Mouse (Mus musculus): ENCODE results near the gene Rflna.

Gene Rflna

GRCm38 (mm10) chr5:125006896-125007295 is 3.9 kb downstream of the Rflna start:
- DNase-seq: no peak

DNA sequence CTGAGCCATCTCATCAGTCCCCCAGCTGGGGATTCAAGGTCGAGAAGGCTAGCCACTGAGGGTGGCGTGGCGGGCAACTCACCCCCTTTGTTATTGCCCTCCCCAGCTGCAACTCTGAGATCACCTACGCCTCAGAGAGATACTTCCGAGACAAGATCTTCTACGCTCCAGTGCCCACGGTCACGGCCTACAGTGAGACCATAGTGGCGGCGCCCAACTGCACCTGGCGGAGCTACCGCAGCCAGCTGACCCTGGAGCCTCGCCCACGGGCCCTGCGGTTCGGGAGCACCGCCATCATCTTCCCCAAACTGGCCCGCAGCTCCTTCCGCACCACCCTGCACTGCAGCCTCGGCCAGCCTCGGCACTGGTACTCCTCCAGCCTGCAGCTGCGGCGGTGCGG is 8.1 kb downstream of the Rflna start:
- DNase-seq: no peak

DNA sequence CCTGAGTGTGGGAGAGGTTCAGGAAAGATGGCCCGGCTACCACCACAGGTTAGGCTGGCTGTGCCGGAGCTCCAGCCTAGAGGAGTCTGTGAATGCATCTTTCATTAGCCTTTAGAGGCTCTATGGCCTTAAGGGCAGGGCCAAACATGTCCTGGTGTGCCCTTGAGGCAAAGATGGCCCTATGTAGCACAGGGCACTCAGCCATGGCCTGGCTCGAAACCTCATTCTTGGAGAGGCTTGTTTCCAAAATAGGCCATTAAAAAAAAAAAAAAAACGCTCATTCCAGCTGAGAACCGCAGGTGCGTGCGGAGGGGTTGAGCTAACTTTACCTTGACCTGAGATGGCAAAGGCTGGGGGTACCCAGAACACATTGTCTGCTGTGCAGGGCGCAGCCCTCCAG is 8.6 kb downstream of the Rflna start:
- no peak for DNase-seq

DNA sequence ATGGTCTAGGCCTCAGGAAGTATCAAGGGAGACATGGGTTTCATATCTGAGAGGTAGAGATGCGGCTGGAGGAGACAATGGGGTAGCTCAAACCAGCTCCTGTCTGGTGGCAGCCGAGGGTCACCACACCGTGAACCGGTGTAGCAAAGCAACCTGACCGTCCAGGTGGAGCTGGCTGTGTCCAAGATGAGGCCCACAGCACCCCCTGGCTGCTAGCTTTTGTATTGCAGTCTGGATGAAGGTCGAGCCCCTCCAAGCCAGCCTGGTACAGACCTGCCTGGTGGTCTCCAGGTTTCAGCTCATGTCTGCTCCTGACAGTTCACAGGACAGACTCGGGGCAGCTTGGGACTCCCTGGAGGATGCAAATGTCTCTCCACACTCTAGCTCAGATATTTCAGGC is 11.5 kb downstream of the Rflna start:
- DNase-seq: peak; percentile 87 to 90

DNA sequence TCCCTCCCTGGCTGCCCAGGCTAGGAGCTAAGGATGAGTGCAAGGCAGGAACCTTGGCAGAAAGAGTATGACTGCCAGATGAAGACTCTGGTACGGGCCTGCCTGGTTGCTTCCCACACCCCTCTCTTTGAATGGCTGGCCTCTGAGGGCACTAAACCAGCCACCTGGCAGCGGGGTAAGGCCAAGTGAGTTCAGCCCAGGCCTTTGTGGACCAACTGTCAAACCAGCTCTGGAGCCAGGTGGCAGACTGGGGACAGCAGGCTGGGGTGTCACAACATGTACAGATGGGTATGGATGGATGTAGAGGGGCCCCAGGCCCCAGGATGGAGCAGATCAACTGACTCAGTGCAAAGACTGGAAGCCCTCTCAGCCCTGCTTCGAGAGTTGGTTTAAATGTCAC is 12.0 kb downstream of the Rflna start:
- DNase-seq: peak; percentile 43 to 61

DNA sequence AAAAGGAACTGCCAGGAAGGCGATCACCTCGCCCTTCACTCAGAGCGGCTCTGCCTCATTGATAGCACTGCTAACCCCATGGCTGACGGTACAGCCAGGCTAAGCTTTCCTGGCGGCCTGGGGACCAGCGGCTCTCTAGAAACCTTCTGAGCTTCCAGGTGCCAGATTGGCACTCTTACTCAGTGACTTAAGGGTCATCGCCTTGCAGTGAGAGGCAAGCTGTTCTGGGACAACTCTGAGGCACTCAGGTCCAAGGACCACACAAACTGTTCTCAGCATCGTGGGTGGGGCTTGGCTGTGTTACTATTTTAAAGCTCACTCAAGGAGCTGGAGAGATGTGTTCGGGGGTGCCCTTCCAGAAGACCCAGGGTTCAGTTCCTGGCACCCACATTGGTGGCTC is 12.6 kb downstream of the Rflna start:
- DNase-seq: no peak

DNA sequence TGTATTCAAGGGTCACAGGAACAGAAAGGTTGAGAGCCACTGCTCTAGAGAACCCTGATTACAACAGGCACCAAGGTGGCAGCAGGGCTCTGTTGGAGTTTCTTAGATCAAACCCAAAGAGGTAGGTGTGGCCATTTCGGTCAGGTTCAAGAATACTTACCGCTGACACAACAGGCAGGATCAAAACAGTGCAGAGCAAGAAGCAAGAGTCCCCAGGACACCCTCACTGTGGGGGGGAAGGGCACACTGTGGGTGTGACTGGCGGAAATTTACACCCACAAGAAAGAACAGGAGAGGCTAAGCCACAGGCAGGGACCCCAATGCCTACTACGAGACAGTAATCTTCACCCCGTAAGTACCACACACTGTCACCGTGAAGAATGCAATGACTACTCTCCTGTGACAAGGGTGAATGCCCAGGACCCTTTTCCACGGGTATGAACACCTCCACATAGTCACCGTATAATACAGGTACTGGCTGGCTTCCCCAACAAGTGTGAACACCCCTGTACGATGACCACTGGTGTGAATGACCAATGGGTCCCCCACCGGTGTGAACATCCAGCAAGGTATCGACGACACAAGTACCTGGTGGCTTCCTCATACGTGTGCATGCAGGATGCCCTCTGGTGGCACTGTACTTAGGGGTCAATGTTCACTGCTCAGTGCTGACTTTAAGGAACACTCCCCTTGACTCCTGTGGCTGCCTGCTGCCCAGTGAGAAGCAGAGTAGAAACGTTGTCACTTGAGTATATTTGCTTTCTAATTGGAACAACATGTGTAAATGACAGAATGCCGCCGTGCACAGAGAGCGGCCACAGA is 13.6 kb downstream of the Rflna start:
- DNase-seq: no peak

- DNase-seq: peak in 1 of 2 experiments; percentile 42
Observed at GRCm38 (mm10) chr5:125017332-125017731, 14.3 kb downstream of the Rflna start.

GRCm38 (mm10) chr5:125019099-125019498 is 16.1 kb downstream of the Rflna start:
- DNase-seq: no peak

- peak; percentile 81 to 83 for DNase-seq
Observed at GRCm38 (mm10) chr5:125021298-125021697, 18.3 kb downstream of the Rflna start.

- peak; percentile 50 to 55 for DNase-seq
Observed at GRCm38 (mm10) chr5:125024002-125024401, 21.0 kb downstream of the Rflna start.

DNA sequence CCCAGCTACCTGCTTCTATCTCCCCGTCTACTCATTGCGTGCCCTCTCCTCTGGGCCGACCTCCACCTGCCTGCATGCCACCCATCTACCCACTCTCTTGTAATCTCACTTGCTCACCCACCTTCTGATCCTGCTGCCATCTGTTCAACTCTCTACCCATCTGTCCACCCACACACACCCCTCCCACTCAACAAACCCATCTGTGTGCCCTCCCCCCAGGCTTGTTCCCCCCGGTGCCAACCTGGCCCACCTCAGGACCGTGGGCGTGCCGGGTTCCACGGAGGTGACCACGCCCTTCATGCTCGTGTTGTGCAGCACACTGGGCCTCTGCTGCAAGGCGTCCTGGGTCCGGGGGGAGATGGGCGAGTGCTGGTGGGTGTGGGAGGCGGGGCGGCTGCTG is 25.4 kb downstream of the Rflna start:
- DNase-seq: no peak

GRCm38 (mm10) chr5:125028911-125029310 is 25.9 kb downstream of the Rflna start:
- no peak for DNase-seq

- no peak for DNase-seq
Observed at GRCm38 (mm10) chr5:125036483-125036882, 33.5 kb downstream of the Rflna start.

DNA sequence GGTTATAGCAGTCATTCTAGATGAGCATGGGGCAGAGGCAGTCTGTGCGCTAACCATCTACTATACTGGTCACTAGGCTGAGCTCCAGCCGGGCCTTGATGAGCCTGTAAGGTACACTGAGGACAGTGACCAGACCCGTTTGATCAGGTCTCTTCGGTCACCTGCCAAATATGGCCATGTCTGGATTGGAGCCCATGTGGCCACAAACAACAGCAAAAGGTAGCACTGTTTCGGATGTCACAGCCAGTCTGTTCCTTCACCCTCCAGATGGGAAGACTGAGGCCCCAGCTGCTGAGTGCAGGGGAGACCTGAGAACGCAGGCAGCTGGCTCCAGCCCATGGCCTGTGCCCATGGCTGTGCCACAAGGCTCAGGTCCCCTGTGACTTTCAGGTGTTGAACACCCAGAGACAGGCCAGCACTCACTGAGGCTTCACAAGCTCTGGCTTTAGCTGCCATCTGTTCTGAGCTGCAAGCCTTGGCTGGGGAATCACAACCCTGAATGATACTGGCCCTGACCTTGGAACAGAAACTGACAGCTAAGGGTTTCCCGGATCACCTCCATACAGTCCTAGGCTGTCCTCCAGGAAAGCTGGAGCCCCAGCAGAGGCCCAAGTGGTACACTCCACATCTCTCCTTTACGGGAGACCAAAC is 36.5 kb downstream of the Rflna start:
- peak; percentile 55 to 58 for DNase-seq

- DNase-seq: peak; percentile 84 to 87
Observed at GRCm38 (mm10) chr5:125040128-125040584, 37.1 kb downstream of the Rflna start.

DNA sequence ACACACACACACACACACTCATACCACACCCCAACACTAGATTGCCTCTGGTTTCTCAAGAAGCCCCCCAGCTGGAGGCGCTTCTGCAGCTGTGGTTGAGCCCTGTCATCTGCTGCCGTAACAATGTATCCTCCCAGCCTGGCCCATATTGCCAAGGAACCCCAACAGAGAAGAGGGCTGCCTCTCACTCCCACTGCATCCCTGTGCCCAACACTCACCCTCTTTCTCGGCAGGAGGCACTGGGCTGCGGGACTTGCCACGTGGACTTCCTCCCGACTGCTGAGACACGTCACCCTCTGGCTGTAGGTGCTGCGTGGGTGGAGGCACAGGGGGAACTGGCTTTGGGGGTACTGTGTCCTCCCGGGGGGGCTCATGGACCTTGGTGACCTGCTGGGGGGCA is 38.6 kb downstream of the Rflna start:
- no peak for DNase-seq

DNA sequence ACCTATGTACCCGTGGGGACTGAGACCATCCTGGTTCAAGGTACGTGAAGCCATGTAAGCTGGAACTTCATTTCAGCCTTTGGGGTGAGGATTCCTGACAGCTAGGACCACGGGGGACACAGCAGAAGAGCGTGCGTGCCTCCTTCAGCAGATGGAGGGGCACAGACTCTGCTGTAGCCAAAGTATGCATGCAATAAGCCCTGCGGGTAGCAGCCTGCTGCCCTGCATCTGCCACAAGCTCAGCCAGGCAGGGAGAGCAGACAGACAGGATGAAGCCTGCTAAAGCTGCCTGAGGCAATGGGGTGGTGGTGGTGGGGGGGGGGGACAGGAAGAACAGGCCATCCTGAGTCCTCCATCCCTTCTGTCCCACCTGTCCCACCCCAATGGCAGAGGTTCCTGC is 40.4 kb downstream of the Rflna start:
- DNase-seq: no peak

- no peak for DNase-seq
Observed at GRCm38 (mm10) chr5:125045202-125045601, 42.2 kb downstream of the Rflna start.

GRCm38 (mm10) chr5:125046436-125046835 is 43.4 kb downstream of the Rflna start:
- no peak for DNase-seq

GRCm38 (mm10) chr5:125049481-125049880 is 46.5 kb downstream of the Rflna start:
- DNase-seq: no peak

DNA sequence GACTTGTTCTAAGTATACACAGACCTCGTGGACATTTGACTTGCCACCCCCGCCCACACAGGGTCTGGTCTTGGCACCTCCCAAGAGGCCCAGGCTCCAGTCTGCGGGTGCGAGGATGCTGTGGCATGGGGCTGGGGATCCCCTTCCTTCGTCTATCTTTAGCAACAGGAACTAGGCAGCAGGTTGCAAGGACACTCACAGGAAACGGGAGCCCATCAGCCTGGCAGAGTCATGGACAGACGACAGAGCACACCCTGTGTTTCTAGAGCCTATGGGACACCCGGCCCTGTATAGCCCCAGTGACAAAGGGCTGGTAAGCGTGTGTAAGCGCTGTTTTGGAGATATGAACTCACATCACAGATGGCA is 49.2 kb downstream of the Rflna start:
- no peak for DNase-seq

DNA sequence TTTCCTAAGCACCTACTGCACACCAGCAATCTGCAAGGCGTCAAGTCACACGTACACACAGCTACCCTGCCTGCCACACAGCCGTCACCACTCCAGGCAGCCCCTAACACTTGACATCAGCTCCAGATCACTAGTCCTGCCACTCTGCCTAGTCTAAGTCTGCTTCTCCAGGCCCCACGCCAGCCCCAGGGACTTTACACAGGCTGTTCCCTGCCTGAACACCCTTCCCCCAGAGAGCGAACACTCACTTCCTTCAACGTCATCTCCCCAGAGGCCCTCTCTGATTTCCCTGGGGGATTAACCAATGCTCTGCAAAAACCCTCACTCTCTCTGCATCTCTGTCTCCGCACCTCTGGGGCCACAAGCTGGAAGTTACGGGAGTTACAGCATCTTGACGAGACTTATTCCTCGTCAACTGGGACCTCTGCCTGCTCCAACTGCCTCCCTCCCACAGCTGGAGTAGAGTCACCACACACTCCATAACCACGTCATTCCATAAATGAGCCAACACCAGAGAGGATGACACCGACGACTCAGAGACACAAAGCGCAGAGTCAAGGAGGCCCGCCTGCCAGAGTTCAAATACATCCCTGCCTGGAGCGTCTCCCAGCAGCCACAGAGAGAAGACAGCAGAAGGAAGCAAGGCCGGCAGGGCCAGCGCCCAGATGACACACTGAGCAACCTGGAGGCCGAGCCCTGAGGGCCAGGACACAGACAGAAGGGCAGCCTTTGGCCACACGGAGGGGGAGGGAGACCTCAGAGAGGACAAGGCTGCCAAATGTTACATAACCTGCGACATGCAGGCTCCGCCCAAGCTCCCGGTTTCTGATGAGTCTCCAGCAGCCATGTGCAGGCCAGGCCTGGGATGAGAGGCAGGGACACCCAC is 49.8 kb downstream of the Rflna start:
- DNase-seq: peak; percentile 79 to 82

Data from cerebellum, postnatal 36 days (tissue).